Mouse (Mus musculus): ENCODE measurements around the gene Med20.
A peak's percentile ranks its signal among the peaks of the same experiment; 100 is the strongest.
"Not testable (repeated sequence)": the region's sequence is repeated elsewhere in the genome, so short reads cannot be mapped to it uniquely, and the experiment has no call there.

Gene Med20

DNA sequence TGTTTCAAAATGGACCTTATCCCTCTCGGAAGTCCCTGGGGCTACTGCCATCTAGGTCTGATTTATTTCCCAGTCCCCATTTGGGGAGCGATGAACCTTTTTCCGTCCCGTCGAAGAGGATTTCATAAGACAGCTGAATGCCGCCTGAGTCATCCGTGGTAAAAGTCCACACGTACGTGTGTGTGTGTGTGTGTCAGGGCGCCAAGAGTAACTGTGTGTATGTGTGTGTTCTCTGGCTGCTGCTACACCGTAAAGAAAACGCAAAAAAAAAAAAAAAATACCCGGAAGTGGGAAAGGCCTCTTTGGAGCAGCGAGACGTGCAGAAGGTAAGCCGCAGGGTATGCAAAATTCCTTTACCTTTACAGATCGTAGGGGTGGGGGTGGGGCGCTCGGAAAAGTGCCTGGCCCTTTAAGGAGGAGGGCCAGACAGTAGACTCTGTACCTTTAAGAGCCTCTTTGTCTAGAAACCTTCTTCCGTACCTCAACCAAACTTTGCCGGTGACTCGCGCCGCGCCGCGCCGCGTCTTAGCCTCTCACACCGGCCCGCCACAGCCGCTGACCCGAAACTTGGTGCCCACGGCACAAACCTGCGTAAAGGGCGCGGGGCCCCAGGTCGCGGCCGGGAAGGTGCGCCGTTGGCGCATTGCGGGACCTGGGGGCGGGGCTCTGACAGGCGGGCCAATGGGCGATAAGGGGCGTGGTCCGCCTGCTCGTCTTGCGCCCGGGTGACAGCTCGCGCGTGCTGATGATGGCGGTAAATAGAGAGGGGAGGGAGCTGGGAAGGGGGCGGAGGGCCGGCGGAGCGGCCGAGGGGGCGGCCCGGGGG lies 17.7 kb downstream of the Med20 start:
- peak; percentile 93 for DNase-seq

DNA sequence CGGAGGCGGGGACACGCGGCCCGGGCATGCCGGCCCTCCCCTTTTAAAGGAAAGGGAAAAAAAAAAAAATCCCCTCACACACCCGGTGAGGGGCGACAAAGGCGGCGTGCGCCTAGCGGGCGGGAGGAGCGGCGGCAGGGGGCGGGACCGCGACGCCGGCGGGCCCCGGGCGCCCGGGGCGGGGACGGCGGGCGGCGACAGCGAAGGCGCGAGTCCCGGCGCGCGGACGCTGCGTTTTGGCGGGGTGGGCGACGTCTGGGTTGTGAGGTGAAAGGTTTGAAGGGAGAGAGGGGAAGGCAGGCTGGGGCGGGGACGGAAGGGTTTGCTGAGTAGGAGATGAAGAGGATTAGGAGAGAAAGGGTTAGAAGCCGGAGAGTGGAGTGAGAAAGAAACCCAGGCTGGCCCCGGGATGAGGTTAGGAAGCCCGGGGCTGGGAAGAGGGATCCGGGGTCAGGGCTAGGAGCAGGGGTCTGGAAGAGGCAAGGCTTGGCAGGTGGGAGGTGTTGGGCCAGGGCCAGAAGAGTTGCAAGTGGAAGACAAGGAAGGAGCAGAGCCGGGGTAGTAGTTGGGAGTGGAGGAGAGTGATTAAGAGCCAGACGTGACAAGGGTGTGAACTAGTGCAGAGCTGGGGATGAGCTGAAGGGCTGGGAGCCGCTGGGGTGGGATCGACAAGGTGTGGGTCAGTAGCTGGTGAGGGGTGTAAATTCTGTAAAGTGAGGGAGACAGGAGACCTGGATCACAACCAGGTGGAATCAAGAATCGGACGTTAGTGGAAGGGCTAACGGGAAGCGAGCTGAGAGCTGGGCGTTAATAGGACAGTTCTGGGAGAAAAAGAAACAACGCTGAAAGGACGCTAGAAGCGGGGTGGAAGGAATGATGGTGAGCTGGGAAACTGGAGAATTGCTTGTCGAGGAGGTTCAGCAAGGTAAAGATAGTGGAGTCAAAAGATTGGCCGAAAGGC lies 18.6 kb downstream of the Med20 start:
- peak; percentile 62 for DNase-seq

DNA sequence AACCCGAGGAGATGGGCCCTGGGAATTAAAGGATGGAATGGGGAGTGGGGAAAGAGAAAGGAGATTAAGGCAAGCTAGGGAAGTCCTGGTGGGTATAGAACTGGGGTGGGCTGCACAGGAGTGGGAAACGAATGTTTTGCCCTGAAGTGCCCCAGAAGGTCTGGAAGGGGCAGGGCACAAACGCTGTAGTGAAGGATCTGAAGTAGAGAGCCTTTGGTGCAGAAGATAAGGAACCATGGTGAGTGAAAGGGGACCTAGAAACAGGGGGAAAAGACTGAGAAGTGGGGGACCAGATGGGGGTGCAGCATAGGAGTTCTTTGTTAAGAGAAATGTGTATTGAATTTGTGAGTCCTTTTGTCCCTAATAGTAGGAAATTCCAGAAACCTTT lies 19.3 kb downstream of the Med20 start, which contains the start of gene Usp49:
Gene Usp49 (plus strand): TSS at position 13 of the 388 bp plus-strand sequence.
- no peak for DNase-seq

DNA sequence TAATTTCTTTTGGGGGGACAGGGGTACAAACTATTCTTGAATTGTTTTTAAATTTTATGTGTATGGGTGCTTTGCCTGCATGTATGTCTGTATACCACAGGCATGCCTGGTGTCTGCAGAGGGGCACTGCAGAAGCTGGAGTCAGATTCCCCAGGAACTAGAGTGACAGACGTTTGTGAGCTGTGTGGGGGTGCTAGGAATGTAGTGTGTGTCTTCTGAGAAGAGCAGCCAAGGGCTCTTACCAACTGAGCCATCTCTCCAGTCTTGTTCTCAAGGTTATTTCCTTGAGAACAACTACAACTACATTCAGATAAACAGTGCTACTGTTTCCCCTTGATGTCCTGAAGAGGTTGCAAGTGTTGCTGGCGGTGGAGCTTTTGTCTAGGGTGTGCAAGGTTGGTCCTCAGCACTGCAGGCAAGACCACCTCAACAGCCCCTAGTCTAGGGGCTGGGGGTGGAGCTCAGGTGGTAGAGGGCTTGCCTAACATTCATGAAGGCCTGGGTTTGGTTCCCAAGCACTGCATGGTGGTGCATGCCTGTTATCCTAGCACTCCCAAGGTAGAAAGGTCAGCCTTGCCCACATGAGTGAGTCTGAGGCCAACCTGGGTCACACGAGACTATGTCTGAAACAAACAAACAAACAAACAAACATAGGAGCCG lies 20.9 kb downstream of the Med20 start:
- DNase-seq = no peak

DNA sequence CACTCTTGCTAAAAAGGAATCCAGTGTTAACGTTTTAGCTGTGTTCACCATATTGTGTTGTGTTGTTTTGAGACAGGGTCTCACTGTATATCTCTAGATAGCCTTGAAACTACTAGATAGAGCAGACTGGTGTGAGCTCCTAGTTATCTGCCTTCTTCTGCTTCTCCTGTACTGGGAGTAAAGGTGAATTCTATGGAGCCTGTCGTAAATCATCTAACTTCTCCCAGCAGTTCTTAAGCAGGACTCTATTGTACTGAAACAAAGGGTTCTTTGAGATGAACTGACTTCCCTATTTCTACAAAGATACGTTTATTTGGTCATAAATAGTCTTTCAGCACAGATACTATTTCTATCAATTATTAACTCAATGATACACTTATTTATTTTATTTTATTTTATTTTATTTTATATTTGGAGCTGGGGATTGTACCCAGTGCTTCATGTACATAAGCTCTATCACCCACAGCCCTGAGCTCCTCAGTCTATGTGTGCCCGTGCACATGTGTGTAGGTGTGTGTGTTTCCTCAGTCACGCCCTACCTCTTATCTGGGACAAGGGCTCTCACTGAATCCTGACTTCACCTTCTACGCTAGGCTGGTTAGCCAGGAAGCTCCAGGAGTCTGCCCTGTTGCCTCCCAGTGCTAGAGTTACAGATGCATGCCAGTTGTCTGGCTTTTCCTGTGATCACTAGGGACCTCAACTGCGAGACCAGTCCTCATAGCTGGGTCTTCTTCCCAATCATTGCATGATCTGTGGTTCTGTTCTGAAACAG lies 22.8 kb downstream of the Med20 start:
- no peak for DNase-seq

DNA sequence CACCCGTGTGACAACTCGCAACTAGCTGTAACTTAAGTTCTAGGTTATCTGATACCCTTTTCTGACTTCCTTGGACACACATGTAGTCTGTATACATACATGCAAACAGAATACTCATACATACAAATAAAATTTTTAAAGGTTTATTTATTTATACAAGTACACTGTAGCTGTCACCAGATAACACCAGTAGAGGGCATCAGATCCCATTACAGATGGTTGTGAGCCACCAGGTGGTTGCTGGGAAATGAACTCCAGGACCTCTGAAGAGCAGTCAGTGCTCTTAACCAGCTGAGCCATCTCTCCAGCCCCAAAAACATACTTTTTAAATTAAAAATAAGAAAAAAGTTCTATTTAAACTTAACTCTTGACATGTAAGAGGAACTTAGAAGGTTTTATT lies 31.6 kb downstream of the Med20 start:
- DNase-seq = no peak

DNA sequence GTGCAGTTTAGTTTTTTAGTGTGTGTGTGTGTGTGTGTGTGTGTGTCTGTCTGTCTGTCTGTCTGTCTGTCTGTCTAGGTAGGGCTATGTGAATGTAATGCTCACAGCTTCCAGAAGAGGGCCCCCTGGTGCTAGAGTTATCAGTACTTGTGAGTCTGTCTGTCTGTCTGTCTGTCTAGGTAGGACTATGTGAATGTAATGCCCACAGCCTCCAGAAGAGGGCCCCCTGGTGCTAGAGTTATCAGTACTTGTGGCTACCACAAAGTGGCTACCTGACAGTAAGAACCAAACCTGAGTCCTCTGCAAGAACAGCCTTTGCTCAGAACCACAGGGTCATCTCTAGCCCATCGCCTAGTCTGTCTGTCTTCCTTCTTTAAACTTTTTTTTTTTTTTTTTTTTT lies 35.3 kb downstream of the Med20 start:
- DNase-seq = peak; percentile 27

DNA sequence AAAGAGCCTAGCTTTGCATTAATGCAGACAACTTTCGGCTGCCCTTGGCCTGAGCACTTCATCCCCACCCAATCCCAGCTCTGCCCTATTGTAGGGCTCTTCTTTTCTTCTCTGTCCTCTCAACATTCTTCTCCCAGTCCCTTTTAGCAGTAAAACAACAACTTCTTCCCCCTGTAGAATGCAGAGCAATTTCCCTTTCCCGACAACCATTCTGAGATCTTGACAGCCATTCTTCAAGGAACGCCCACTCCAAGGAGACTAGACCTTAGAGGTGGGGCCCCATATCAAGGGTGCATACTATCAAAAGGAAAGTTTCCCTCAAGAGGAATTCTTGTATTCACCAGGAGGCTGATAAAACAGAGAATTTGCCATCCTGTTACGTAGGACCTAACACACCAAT lies 37.6 kb downstream of the Med20 start:
- no peak for DNase-seq

DNA sequence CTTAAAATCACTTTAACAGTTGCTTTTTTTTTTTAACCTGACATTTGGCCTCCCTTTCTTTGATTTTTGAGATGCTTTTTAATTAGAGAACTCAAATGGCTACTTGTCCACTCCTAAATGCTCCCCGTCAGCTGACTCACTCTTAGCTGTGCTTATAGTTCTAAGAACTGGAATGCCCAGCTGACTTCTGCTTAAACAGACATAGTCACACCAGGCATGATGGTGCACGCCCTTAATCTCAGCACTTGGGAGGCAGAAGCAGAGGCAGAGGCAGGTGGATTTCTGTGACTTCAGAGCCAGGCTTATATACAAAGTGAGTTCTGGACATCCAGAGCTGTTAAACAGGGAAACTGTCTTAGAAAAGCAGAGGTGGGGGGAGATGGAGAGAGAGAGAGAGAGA lies 40.6 kb downstream of the Med20 start:
- no peak for DNase-seq

DNA sequence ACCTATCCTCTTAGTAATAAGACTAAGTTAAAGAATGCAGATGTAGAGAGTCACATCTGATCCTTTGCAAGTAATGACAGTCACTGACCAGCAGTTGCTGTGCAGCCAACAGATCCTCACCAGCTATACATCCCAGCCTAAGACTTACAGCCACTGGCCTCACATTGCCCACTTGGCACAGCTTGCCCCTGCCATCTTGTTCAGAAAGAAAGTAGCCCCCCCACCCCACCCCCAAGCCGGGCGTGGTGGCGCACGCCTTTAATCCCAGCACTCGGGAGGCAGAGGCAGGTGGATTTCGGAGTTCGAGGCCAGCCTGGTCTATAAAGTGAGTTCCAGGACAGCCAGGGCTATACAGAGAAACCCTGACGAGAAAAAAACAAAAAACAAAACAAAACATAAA lies 43.0 kb downstream of the Med20 start:
- DNase-seq = not testable (repeated sequence)

DNA sequence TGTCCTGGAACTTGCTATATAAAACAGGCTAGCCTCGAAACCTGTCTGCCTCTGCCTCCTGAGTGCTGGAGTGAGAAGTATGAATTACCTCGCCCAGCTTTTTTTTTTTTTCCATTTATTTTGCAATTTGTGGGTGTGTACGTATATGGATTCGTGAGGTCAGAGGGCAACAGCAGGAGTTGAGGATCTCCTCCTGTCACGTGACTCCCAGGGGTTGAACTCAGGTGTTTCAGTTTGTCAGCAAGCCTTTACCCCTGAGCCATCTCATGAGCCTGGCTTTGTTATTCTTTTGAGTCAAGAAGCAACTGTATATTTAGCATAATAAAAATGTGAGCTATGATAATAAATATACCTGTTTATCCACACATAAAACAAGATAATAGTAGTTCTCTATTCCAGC lies 44.3 kb downstream of the Med20 start:
- no peak for DNase-seq

DNA sequence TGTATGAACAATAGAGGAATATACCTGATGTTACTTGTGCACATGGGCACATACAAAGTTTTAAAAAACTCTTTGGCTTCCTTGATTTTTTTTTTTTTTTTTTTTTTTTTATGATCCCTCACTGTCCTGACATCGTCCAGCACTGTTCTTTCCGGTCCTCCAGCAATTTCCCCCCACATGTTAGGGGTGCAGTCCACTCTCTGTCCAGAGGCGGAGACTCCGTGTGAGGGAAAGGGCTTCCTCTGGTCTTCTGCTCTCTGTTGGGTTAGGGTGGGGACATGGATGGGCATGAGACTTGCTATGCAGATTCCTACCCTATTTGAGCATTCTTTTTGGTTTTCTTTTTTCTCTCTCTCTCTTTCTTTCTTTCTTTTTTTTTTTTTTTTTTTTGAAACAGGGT lies 46.5 kb downstream of the Med20 start:
- DNase-seq = no peak

DNA sequence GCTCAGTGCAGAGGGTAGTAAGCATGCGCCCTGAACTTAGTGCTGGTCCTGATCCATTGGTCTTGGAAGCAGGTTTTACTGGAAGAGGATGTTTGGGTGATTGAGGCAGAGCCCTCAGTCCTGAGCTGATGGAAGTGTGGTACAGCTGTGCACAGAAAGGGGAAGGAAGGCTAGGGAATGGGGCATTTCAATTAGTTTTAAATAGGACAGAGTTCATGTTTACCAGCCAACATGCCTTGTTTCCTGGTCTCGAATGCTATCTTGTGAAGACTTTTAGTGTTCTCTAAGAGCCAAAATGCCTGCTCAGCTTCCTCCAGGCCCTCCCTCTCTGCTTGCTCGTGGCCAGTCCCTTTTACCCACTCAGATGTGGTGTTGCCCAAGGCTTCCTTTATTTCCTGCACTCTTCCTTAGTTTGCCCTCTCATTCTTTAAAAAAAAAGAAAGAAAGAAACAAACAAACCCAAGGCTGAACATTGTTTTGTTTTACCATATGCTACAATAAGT lies 47.4 kb downstream of the Med20 start:
- no peak for DNase-seq

DNA sequence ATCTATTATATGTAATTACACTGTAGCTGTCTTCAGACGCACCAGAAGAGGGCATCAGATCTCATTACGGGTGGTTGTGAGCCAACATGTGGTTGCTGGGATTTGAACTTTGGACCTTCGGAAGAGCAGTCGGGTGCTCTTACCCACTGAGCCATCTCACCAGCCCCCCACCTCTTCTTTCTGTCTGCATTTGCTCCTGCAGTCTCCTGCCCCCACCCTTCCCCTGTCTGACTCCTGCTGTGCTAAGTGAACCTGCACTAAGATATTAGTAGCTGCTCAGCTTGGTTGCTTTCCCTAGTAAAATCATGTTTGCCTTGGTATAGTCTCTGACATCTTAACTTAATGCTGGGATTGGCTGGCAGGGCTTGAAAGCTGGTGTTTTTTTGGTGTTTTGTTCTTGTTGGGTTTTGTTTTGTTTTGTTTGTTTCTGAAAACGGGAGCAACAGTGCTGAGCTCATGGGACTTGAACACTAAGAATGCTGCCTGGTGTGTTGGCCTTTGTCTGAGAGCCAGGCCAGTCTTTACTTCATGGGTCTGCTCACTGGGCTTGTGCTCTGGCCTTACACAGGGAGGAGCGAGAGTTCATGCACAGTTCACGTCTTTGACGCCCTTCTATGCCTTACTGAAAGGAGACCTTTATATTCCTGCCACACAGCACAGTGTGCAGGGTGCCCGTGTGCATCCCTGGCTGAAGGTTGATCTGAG lies 51.8 kb downstream of the Med20 start:
- no peak for DNase-seq

DNA sequence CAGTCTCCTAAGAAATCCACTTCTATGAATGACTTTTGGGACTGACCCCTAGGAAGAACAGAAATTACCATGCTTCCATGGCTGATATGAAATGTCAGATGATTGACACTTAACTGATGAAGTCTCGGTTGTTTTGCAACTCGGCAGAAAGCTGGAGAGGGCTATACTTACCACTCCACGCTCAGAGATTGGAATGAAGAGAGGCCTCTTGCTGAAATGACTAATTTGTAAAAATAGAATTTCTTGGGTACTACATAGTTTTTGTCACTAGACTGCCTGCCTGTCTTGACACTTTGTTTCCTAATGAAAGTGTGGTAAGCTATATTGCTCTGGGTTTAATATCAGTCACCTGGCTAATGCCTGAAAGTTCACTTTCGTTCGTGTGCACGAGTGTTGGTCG lies 53.1 kb downstream of the Med20 start:
- no peak for DNase-seq

DNA sequence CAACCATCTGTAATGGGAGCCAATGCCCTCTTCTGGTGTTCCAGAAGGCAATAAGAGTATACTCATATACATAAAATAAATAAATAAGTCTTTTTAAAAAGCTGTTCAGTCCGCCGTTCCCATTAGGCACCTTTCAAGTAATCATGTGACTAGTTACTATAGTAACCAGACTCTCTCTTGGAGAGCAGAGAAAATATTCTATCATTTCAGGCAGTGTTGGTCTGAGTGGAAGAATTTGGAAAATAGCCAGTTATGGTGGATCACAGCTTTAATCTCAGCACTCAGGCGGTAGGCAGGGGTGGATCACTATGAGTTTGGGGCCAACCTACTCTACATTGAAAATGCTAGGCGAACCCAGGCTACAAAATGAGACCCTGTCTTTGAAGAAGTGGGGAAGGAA lies 57.8 kb downstream of the Med20 start:
- DNase-seq = no peak

DNA sequence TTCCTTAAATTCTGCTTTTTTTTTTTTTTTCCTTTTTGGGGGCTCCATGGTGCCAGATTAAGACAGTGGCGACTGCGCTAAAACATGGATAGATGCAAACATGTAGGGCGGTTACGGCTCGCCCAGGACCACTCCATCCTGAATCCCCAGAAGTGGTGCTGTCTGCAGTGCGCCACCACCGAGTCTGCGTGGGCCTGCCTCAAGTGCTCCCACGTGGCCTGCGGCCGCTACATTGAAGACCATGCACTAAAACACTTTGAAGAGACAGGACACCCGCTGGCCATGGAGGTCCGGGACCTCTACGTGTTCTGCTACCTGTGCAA lies 60.6 kb downstream of the Med20 start:
- no peak for DNase-seq

DNA sequence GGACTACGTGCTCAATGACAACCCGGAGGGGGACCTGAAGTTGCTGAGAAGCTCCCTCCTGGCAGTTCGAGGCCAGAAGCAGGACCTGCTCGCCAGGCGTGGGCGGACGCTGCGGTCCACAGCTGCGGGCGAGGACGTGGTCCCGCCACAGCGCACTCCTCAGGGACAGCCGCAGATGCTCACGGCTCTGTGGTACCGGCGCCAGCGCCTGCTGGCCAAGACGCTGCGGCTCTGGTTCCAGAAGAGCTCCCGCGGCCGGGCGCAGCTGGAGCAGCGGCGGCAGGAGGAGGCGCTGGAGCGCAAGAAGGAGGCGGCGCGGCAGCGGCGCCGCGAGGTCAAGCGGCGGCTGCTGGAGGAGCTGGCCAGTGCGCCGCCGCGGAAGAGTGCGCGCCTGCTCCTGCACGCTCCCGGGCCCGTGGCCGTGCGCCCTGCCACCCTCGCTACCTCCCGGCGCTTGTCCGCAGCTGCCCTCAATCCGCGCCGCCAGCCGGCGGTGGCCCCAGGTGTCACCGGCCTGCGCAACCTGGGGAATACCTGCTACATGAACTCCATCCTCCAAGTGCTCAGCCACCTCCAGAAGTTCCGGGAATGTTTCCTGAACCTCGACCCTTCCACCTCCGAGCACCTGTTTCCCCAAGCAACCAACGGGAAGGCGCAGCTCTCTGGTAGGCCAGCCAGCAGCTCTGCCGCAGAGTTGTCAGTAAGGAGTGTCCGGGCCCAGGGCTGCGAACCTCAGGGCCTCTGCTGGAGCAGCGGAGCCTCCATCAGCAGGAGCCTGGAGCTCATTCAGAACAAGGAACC lies 61.1 kb downstream of the Med20 start:
- no peak for DNase-seq
